In the genomic region with DNA sequence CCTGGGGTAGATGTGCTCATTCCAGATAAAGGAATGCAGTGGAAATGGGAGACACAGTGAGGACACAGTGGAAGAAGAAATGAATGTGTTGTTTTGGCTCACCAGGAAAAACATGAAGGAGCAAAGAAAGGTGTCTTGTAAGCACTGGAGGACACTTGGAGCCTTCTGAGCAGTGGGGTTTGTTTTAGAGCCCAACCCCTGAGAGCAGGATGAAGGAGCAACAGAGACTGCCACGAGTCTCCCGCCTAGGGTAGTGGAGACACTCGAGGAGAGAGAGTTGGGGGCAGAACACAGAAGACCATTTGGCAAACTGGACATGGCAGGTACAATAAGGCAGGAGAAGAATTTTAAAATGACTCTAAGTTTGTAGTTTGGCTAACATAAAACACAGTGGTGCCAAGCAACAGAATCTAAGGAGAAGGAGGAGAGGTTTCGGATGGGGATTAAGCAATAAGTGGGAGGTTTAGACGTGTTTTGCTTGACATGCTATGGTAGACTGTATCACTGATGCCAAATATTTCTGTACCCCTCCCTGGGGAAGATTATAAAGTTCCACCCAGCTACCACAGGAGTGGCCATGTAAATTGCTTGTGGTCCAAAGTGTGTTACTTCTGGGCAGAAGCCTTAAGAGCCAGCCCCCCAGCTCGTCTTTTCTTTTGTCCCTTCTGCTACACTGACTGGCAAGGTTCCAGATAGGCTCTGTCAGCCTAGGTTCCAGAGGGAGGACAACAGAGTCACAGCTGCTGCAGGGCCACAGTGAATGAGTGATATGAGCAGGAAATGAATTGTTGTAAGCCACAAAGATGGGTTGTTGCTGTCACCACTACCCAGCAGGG, we compare ENCODE assay signal across 17 mouse cellular contexts. TPM values are rescaled to one million over a fixed set of nuclear protein-coding genes. Genes with fewer than 3 reads are reported as not detected.
DNase-seq lines count a peak whose midpoint lies in the region; ATAC-seq lines count a peak whose summit lies in the region.
"Had no signal": no experiment of that assay in that cellular context is flagged by ENCODE, and none has a peak within 500 bp of the region (broad histone marks: within the 10 kb centered on the region; RNA-seq: fewer than 3 reads in every experiment).

No protein-coding gene starts in this region.

- H3K9me3 ChIP-seq in midbrain, embryonic 14.5 days (ENCODE audit: control insufficient read depth, low read length): no peaks in the 10 kb centered on the region
- no peaks in the 10 kb centered on the region for H3K9me3 ChIP-seq in midbrain, embryonic 10.5 days (replicated peaks)
- H3K9me3 ChIP-seq in heart, embryonic 10.5 days: no peaks in the 10 kb centered on the region
- H3K9me3 ChIP-seq: kidney, embryonic 15.5 days; liver, embryonic 15.5 days; midbrain, embryonic 12.5 days had no signal

- H3K36me3 ChIP-seq in midbrain, embryonic 14.5 days (ENCODE audit: control insufficient read depth, insufficient read depth, low read length): peaks cover 54% of the 10 kb centered on the region
- H3K36me3 ChIP-seq in midbrain, embryonic 10.5 days: peaks cover 8% of the 10 kb centered on the region
- H3K36me3 ChIP-seq in heart, embryonic 10.5 days: 0 out of 2 replicates have a peak, but pooled peaks cover 3% of the 10 kb centered on the region
- H3K36me3 ChIP-seq: kidney, embryonic 15.5 days; liver, embryonic 15.5 days had no signal

- DNase-seq in heart, adult 18-20 months: peak; percentile 16 to 25
- no peak for DNase-seq in heart, postnatal 25 days (ENCODE audit: low spot score)
- DNase-seq in midbrain, embryonic 14.5 days: peak; percentile 24
- no peak for DNase-seq in midbrain, embryonic 10.5 days (ENCODE audit: low spot score)
- peak; percentile 57 for DNase-seq in heart, embryonic 10.5 days (ENCODE audit: low spot score)
- DNase-seq in lung, postnatal 25 days (ENCODE audit: low spot score): peak; percentile 26
- no peak for DNase-seq in spleen, postnatal 4 days (ENCODE audit: low spot score in 2 of 2)
- no peak for DNase-seq in right cerebral cortex, adult 2 months (ENCODE audit: low spot score in 2 of 2)
- DNase-seq: cerebellum, adult 9-10 months; layer of hippocampus, adult 9-11 months; thymus, postnatal 4 days had no signal

- intact Hi-C loops in heart, postnatal 25 days (cut with DNase I): no loop called here

- no peaks in the 10 kb centered on the region for H3K4me1 ChIP-seq in midbrain, embryonic 14.5 days (ENCODE audit: control insufficient read depth, insufficient read depth, low read length)
- H3K4me1 ChIP-seq in midbrain, embryonic 10.5 days: no peaks in the 10 kb centered on the region
- H3K4me1 ChIP-seq in heart, embryonic 10.5 days: no peaks in the 10 kb centered on the region
- H3K4me1 ChIP-seq: kidney, embryonic 15.5 days; liver, embryonic 15.5 days; midbrain, embryonic 12.5 days had no signal

- H3K27ac ChIP-seq in midbrain, embryonic 14.5 days (replicated peaks; ENCODE audit: low read depth, low read length): no peak overlapping the region
- H3K27ac ChIP-seq in midbrain, embryonic 10.5 days (replicated peaks): no peak overlapping the region
- no peak overlapping the region for H3K27ac ChIP-seq in heart, embryonic 10.5 days
- H3K27ac ChIP-seq: kidney, embryonic 15.5 days; liver, embryonic 15.5 days; midbrain, embryonic 12.5 days; stomach, postnatal 0 days had no signal

- 66% methylated on average over 6 of the region's 6 CpGs for WGBS in midbrain, embryonic 14.5 days
- WGBS in midbrain, embryonic 10.5 days: 76% methylated on average over 6 of the region's 6 CpGs
- WGBS in heart, embryonic 10.5 days: 68% methylated on average over 6 of the region's 6 CpGs

- ATAC-seq in midbrain, embryonic 14.5 days (ENCODE audit: low FRiP score, low TSS enrichment): no peak
- ATAC-seq: CD4-positive, CD25-positive, alpha-beta regulatory T cell, adult 4 months; hindbrain, embryonic 16.5 days had no signal

- H3K4me2 ChIP-seq in midbrain, embryonic 14.5 days (ENCODE audit: low read length): no peak overlapping the region
- H3K4me2 ChIP-seq: kidney, embryonic 15.5 days; liver, embryonic 15.5 days; midbrain, embryonic 12.5 days had no signal

- H3K27me3 ChIP-seq in midbrain, embryonic 14.5 days (ENCODE audit: control insufficient read depth, insufficient read depth, low read length): no peaks in the 10 kb centered on the region
- H3K27me3 ChIP-seq in midbrain, embryonic 10.5 days (ENCODE audit: low read depth, poor library complexity, severe bottlenecking): no peaks in the 10 kb centered on the region
- no peaks in the 10 kb centered on the region for H3K27me3 ChIP-seq in heart, embryonic 10.5 days (ENCODE audit: insufficient read depth, poor library complexity, severe bottlenecking)
- H3K27me3 ChIP-seq: kidney, embryonic 15.5 days; liver, embryonic 15.5 days; midbrain, embryonic 12.5 days had no signal

- no peak overlapping the region for H3K4me3 ChIP-seq in midbrain, embryonic 14.5 days (replicated peaks; ENCODE audit: low read depth, low read length)
- no peak overlapping the region for H3K4me3 ChIP-seq in midbrain, embryonic 10.5 days
- no peak overlapping the region for H3K4me3 ChIP-seq in heart, embryonic 10.5 days
- H3K4me3 ChIP-seq: kidney, embryonic 15.5 days; liver, embryonic 15.5 days; midbrain, embryonic 12.5 days had no signal

- H3K9ac ChIP-seq in midbrain, embryonic 14.5 days (replicated peaks; ENCODE audit: low read length): no peak overlapping the region
- H3K9ac ChIP-seq: kidney, embryonic 15.5 days; liver, embryonic 15.5 days; midbrain, embryonic 12.5 days had no signal

RNA-seq across cellular contexts. Expression of a gene that starts 30.9 kb away (rescaled TPM):
- 10 to 100 TPM; 10.2 to 11.5 TPM for total RNA-seq in heart, adult 18-20 months (2021)
- 1 to 10 TPM; 7.5 to 7.9 TPM for total RNA-seq in heart, postnatal 25 days (2021)
- polyA plus RNA-seq in midbrain, embryonic 14.5 days (2014; fragmentation: Nextera tagmentation; extraction: Ambion mirVana): 11.8 and 12.4 TPM in 2 replicates
- 2.3 and 2.8 TPM in 2 replicates for polyA plus RNA-seq in midbrain, embryonic 10.5 days (2016; fragmentation: Nextera tagmentation; extraction: Ambion mirVana)
- 0.64 and 0.65 TPM in 2 replicates for polyA plus RNA-seq in heart, embryonic 10.5 days (2016; fragmentation: Nextera tagmentation; extraction: Ambion mirVana)

RNA-seq across cellular contexts. Expression of a gene that starts 34.0 kb away (rescaled TPM):
- 10 to 100 TPM; 10.4 to 12.0 TPM for total RNA-seq in heart, adult 18-20 months (2021)
- total RNA-seq in heart, postnatal 25 days (2021): 10 to 100 TPM; 10.7 to 12.3 TPM
- polyA plus RNA-seq in midbrain, embryonic 14.5 days (2014; fragmentation: Nextera tagmentation; extraction: Ambion mirVana): 21.7 and 22.4 TPM in 2 replicates
- polyA plus RNA-seq in midbrain, embryonic 10.5 days (2016; fragmentation: Nextera tagmentation; extraction: Ambion mirVana): 11.9 and 16.3 TPM in 2 replicates
- 2.4 and 3.4 TPM in 2 replicates for polyA plus RNA-seq in heart, embryonic 10.5 days (2016; fragmentation: Nextera tagmentation; extraction: Ambion mirVana)

RNA-seq across cellular contexts. Expression of a gene that starts 54.4 kb away (rescaled TPM):
- under 1 TPM; 0.20 to 0.41 TPM for total RNA-seq in heart, adult 18-20 months (2021)
- total RNA-seq in heart, postnatal 25 days (2021): 1 to 10 TPM in 1 of 2 experiments, under 1 TPM in 1; 0.64 to 1.1 TPM
- 5.0 and 8.1 TPM in 2 replicates for polyA plus RNA-seq in midbrain, embryonic 14.5 days (2014; fragmentation: Nextera tagmentation; extraction: Ambion mirVana)
- 55.3 and 55.8 TPM in 2 replicates for polyA plus RNA-seq in midbrain, embryonic 10.5 days (2016; fragmentation: Nextera tagmentation; extraction: Ambion mirVana)
- polyA plus RNA-seq in heart, embryonic 10.5 days (2016; fragmentation: Nextera tagmentation; extraction: Ambion mirVana): 28.8 and 34.0 TPM in 2 replicates

Comparison
In these comparisons a context has a peak if more than half of its experiments do, and no peak if none do; other contexts are left out.
1. DNase-seq: peak in heart, adult 18-20 months (2 of 2), midbrain, embryonic 14.5 days (single experiment), heart, embryonic 10.5 days (single experiment) and lung, postnatal 25 days (single experiment); none in heart, postnatal 25 days (single experiment), midbrain, embryonic 10.5 days (single experiment), spleen, postnatal 4 days (0 of 2) and right cerebral cortex, adult 2 months (0 of 2).